Mouse (Mus musculus): ENCODE data around the gene Chka.

- TF ChIP-seq CTCF (IDR thresholded peaks at IDR 0.05) (no peak), POLR2A (IDR thresholded peaks at IDR 0.05; ENCODE audit: insufficient read depth, low read depth, low read length) (no peak), EP300 (IDR thresholded peaks at IDR 0.05; ENCODE audit: insufficient read depth, low read depth, low read length) (no peak)
These were observed 42.7 kb downstream of the Chka start for GRCm38 (mm10) chr19:3894294-3894693.
